Mouse (Mus musculus) midbrain, postnatal 0 days (tissue): ENCODE measurements around the gene Gm21969. TPM values are rescaled to one million over a fixed set of nuclear protein-coding genes. Genes with fewer than 3 reads are reported as not detected.

Experiments used
- ATAC-seq: fragments of 200-750 bp; cut with Nextera tagmentation; 2 replicates; pipeline ENCODE4 v1.8.0; 2017; ENCODE audit warnings: moderate number of reproducible peaks, mild to moderate bottlenecking, moderate TSS enrichment, moderate library complexity; ENCODE audit not compliant: low FRiP score
- DNase-seq: peaks from one replicate; pipeline ENCODE4 v3.0.0-alpha.2; 2015; ENCODE audit warnings: low spot score
- H3K27ac ChIP-seq: fragments of 300-500 bp; sonication (generic); 2 replicates; pipeline ENCODE4 v1.5.1; 2014; ENCODE audit warnings: low read depth, mild to moderate bottlenecking, low read length, mixed read lengths
- H3K27me3 ChIP-seq: fragments of 300-500 bp; sonication (generic); 2 replicates; pipeline ENCODE4 v1.6.1; 2014; ENCODE audit warnings: low read length, control low read depth, mixed read lengths; ENCODE audit not compliant: insufficient read depth
- H3K36me3 ChIP-seq: fragments of 300-500 bp; sonication (generic); 2 replicates; pipeline ENCODE4 v1.6.1; 2014; ENCODE audit warnings: low read length, control low read depth, mixed read lengths; ENCODE audit not compliant: insufficient read depth
- H3K4me1 ChIP-seq: fragments of 300-500 bp; sonication (generic); 2 replicates; pipeline ENCODE4 v1.6.1; 2014; ENCODE audit warnings: mild to moderate bottlenecking, control low read depth, antibody characterized with exemption, low read length, mixed read lengths; ENCODE audit not compliant: insufficient read depth
- H3K4me2 ChIP-seq: fragments of 300-500 bp; sonication (generic); 2 replicates; pipeline ENCODE4 v1.6.1; 2014; ENCODE audit warnings: low read depth, mild to moderate bottlenecking, low read length, mixed read lengths; ENCODE audit not compliant: poor library complexity, severe bottlenecking
- H3K4me3 ChIP-seq: fragments of 300-500 bp; sonication (generic); 2 replicates; pipeline ENCODE4 v1.5.1; 2014; ENCODE audit warnings: low read depth, mild to moderate bottlenecking, low read length, moderate library complexity
- H3K9ac ChIP-seq: fragments of 300-500 bp; sonication (generic); replicated peaks from 2 replicates; pipeline ENCODE4 v1.6.1; 2014; ENCODE audit warnings: mild to moderate bottlenecking, low read length, moderate library complexity, mixed read lengths; ENCODE audit not compliant: poor library complexity, severe bottlenecking
- H3K9me3 ChIP-seq: fragments of 300-500 bp; sonication (generic); 2 replicates; pipeline ENCODE4 v1.6.1; 2016; ENCODE audit warnings: low read length, control low read depth
- CTCF ChIP-seq: IDR thresholded peaks from 2 replicates; pipeline ENCODE4 v1.5.1; 2016; ENCODE audit warnings: antibody characterized with exemption, mild to moderate bottlenecking
- WGBS: fragments of 180-500 bp; shearing (Covaris S2); extraction: QIAGEN DNeasy Blood & Tissue Kit; methylation state at CpG from one replicate; pipeline ENCODE4 v1.1.7; 2014; 5-methylcytosine and 5-hydroxymethylcytosine counted together
- microRNA-seq: library from miRNA; unstranded; fragments of <30 nt; microRNA quantifications from one replicate; pipeline ENCODE4, GENCODE M21; 2016; ENCODE audit warnings: borderline number of aligned reads
- polyA plus RNA-seq: library from polyadenylated mRNA; unstranded; fragments of >200 nt; fragmentation: Nextera tagmentation; extraction: Ambion mirVana; gene quantifications from 2 replicates; pipeline ENCODE4 v1.2.1, GENCODE M21; 2015
- total RNA-seq: library from RNA; depleted of rRNA; stranded (reverse); fragments of >200 nt; gene quantifications from 2 replicates; pipeline ENCODE4 v1.2.3, GENCODE M21; 2014; rRNA removed

The Gm21969 gene
- total and polyA plus RNA-seq, 2 experiments from 2014 or later, result not detected

GRCm38 (mm10) chr4:139703468-139703867 lies 100.5 kb downstream of the Gm21969 start:
- Histone ChIP-seq H3K27ac (no peak overlapping the region), H3K9ac (no peak overlapping the region), H3K4me1 (no peaks in the 10 kb centered on the region), H3K4me2 (no peak overlapping the region), H3K27me3 (0 out of 2 replicates have a peak, but pooled peaks cover 2% of the 10 kb centered on the region), H3K36me3 (no peaks in the 10 kb centered on the region), H3K9me3 (no peaks in the 10 kb centered on the region), H3K4me3 (no peak overlapping the region)
- no peak for ATAC-seq
- DNase-seq, result no peak
- peak; percentile 24; the same call in 1 of the 2 replicates for TF ChIP-seq CTCF
- 81% methylated on average over 10 of the region's 11 CpGs for WGBS

GRCm38 (mm10) chr4:139705986-139706385 lies 103.0 kb downstream of the Gm21969 start:
- 0 out of 2 replicates have a peak, but pooled peaks cover 2% of the 10 kb centered on the region for H3K27me3 ChIP-seq
- no peak overlapping the region for H3K27ac ChIP-seq
- no peak overlapping the region for H3K4me3 ChIP-seq
- TF ChIP-seq CTCF, result no peak
- H3K36me3 ChIP-seq, result no peaks in the 10 kb centered on the region
- DNase-seq (no peak), ATAC-seq (no peak)
- H3K9ac ChIP-seq, result no peak overlapping the region
- WGBS, result 94% methylated on average over 5 of the region's 5 CpGs
- no peak overlapping the region for H3K4me2 ChIP-seq
- 0 out of 2 replicates have a peak, but pooled peaks cover 2% of the 10 kb centered on the region for H3K4me1 ChIP-seq
- H3K9me3 ChIP-seq, result no peaks in the 10 kb centered on the region

GRCm38 (mm10) chr4:139710467-139711334 lies 107.7 kb downstream of the Gm21969 start:
- TF ChIP-seq CTCF, result no peak
- Histone ChIP-seq H3K4me3 (no peak overlapping the region), H3K4me1 (0 out of 2 replicates have a peak, but pooled peaks cover 2% of the 10 kb centered on the region), H3K27ac (no peak overlapping the region), H3K36me3 (no peaks in the 10 kb centered on the region), H3K27me3 (no peaks in the 10 kb centered on the region), H3K9ac (no peak overlapping the region), H3K9me3 (no peaks in the 10 kb centered on the region), H3K4me2 (no peak overlapping the region)
- ATAC-seq, result no peak
- 29% methylated on average over 25 of the region's 25 CpGs for WGBS
- no peak for DNase-seq

Small RNA genes lying within 50 kb of the gene (microRNA-seq; reads per million reads assigned to microRNA genes)
- gene Gm25571, result not detected
- not detected for gene Mir7020

Other genes with a start within 250 kb of the Gm21969 start
- 14.8 and 18.1 TPM in 2 replicates for gene Iffo2, start 72.6 kb upstream of the Gm21969 start, total RNA-seq
- gene Iffo2, start 72.6 kb upstream of the Gm21969 start, polyA plus RNA-seq, result 4.3 and 5.8 TPM in 2 replicates
- 30.0 and 36.8 TPM in 2 replicates for gene Aldh4a1, start 19.7 kb downstream of the Gm21969 start, total RNA-seq
- gene Aldh4a1, start 19.7 kb downstream of the Gm21969 start, polyA plus RNA-seq, result 25.2 and 28.1 TPM in 2 replicates
- gene Tas1r2, start 50.4 kb downstream of the Gm21969 start, total RNA-seq, result not detected in 2 replicates
- gene Tas1r2, start 50.4 kb downstream of the Gm21969 start, polyA plus RNA-seq, result not detected in 2 replicates
- 34.9 and 36.0 TPM in 2 replicates for gene Pax7, start 230.3 kb downstream of the Gm21969 start, total RNA-seq
- gene Pax7, start 230.3 kb downstream of the Gm21969 start, polyA plus RNA-seq, result 3.0 and 3.4 TPM in 2 replicates